Mouse (Mus musculus) brain, embryonic 14.5 days (tissue): ENCODE measurements around the gene Tmem189.

Source experiments
- CTCF ChIP-seq: fragments of 200-500 bp; IDR thresholded peaks from 2 replicates; pipeline ENCODE4 v1.5.1; 2012; ENCODE audit warnings: inconsistent platforms, mild to moderate bottlenecking, moderate library complexity, borderline replicate concordance; ENCODE audit not compliant: insufficient read depth, insufficient read length; ENCODE audit errors: extremely low read depth
- POLR2A ChIP-seq: fragments of 200-500 bp; IDR thresholded peaks from 2 replicates; pipeline ENCODE4 v1.6.1; 2012; ENCODE audit warnings: mild to moderate bottlenecking, inconsistent platforms, borderline replicate concordance; ENCODE audit not compliant: poor library complexity, insufficient read depth, insufficient read length, severe bottlenecking; ENCODE audit errors: extremely low read depth

DNA sequence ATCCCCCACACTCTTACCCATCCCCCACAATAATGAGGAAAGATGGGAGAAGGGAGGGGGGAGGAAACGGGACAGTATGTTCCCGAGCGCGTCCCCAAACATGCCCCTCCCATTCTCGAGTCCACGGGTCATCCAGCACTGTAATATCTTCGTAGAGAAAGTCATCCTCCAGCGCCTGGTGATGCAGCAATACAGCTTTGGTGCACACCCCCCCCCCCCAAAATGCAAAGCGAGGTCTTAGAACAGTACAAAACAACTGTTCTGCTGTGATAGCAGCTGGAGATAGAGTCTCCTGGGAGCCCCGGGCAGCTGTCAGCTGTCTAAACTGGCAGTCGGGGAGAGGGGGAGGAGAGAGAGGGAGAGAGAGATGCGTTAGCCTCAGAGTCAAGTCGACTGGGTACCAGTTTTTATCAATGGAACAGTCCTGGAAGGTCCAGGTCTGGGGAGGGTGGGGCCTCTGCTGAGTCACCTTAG is 17.4 kb downstream of the Tmem189 start:
- TF ChIP-seq CTCF (no peak), POLR2A (no peak)
